Mouse (Mus musculus): ENCODE measurements at regions not wholly inside any gene's neighbourhood (a gene's known extent, or its start where the extent isn't known, plus 50 kb on each side); places are given as distances from the start of the nearest gene placed in this dataset.

DNA sequence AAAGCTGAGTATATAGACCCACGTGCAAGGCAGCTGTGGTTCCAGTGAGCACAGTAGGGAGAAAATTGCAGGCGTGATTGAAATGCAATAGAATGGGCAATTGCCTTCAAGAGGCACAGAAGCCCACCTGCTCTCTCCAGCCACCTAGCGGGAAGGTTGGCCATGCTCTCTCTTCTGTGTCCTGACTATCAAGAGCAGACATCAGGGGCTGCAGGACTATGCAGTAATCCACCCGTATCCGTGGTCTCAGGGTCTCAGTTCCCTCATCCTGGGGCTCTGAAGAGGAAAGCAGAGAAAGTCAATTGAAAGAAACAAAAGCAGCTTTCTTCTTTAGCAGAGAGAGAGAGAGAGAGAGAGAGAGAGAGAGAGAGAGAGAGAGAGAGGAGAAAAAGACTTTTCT is 112.0 kb upstream of the Arglu1 start:
- Histone ChIP-seq H3K27me3 (ENCODE audit: control insufficient read depth, insufficient read depth, low read length) (no peaks in the 10 kb centered on the region), H3K4me2 (ENCODE audit: low read depth) (no peak overlapping the region), H3K36me3 (replicated peaks; ENCODE audit: control insufficient read depth, insufficient read depth, low read depth) (no peaks in the 10 kb centered on the region), H3K9me3 (ENCODE audit: control insufficient read depth, low read length) (no peaks in the 10 kb centered on the region), H3K4me3 (ENCODE audit: insufficient read depth in 1 of 2, low read depth in 2 of 2, low read length in 2 of 2) (no peak overlapping the region), H3K4me1 (replicated peaks; ENCODE audit: control insufficient read depth in 2 of 2, insufficient read depth in 2 of 2, low read length in 1 of 2) (no peaks in the 10 kb centered on the region), H3K27ac (no peak overlapping the region), H3K9ac (replicated peaks) (no peak overlapping the region)
- 42% methylated on average over 5 of the region's 5 CpGs for WGBS (ENCODE audit: insufficient replicate concordance)
- TF ChIP-seq CTCF (IDR thresholded peaks at IDR 0.05; ENCODE audit: low read depth) (no peak), EP300 (IDR thresholded peaks at IDR 0.05; ENCODE audit: low read depth) (no peak)
- ATAC-seq (ENCODE audit: insufficient read depth): no peak
- DNase-seq (ENCODE audit: low read depth in 3 of 3, low spot score in 3 of 3): no peak

DNA sequence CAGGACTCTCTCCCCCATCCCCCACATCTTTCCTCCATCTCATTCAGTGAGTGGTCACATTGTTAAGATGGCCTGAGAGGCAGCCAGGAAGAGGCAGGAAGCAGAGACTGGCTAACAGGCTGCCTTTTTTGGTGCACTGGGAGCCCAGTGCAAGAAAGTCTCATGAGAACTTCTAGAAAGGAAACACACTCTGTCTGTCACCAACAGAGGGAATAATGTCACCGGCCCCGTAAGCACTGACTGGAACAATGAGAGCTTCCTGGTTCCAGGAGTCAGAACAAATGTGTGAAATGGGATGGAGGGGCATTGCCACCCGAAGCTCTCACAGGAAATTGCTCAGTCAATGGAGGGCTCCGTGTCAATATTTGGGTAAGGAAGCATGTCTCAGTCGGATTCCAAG is 111.3 kb upstream of the Arglu1 start:
- TF ChIP-seq EP300 (IDR thresholded peaks at IDR 0.05; ENCODE audit: low read depth): no peak
- TF ChIP-seq CTCF (IDR thresholded peaks at IDR 0.05; ENCODE audit: low read depth): no peak
- H3K9ac ChIP-seq (replicated peaks): no peak overlapping the region
- 0 out of 4 replicates have a peak, but pooled peaks cover 0 to 2% of the 10 kb centered on the region in 2 experiments for H3K4me1 ChIP-seq (replicated peaks; ENCODE audit: control insufficient read depth in 2 of 2, insufficient read depth in 2 of 2, low read length in 1 of 2)
- no peaks in the 10 kb centered on the region for H3K9me3 ChIP-seq (ENCODE audit: control insufficient read depth, low read length)
- no peak overlapping the region for H3K4me3 ChIP-seq (ENCODE audit: insufficient read depth in 1 of 2, low read depth in 2 of 2, low read length in 2 of 2)
- H3K36me3 ChIP-seq (replicated peaks; ENCODE audit: control insufficient read depth, insufficient read depth, low read depth): no peaks in the 10 kb centered on the region
- 10% methylated on average over 5 of the region's 5 CpGs for WGBS (ENCODE audit: insufficient replicate concordance)
- H3K27me3 ChIP-seq (ENCODE audit: control insufficient read depth, insufficient read depth, low read length): no peaks in the 10 kb centered on the region
- H3K27ac ChIP-seq: no peak overlapping the region
- no peak for ATAC-seq (ENCODE audit: insufficient read depth)
- DNase-seq (ENCODE audit: low read depth in 3 of 3, low spot score in 3 of 3): no peak
- no peak overlapping the region for H3K4me2 ChIP-seq (ENCODE audit: low read depth)

GRCm38 (mm10) chr8:8797521-8797920 is 107.2 kb upstream of the Arglu1 start:
- ATAC-seq (ENCODE audit: insufficient read depth) (no peak), DNase-seq (ENCODE audit: low read depth in 3 of 3, low spot score in 3 of 3) (no peak)

DNA sequence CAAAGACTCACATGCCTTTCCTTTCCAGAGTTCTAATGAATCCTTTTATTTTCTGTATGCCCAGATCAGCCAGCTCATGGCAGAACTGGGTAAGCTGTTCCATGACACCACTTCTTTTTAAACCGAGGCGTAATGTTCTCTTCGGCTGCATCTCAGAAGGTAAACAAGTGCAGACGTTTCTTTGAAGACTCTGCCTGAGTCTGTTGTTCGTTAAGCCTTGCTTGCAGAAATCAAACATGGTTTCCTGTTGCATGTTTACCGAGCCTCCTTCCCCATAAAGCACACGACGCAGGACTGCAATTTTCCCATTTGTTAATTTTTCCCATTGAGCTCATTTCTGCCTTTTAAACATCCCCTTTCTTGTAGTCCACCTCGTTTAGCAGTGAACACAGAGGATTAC is 106.6 kb upstream of the Arglu1 start:
- ATAC-seq (ENCODE audit: insufficient read depth) (no peak), DNase-seq (ENCODE audit: low read depth in 3 of 3, low spot score in 3 of 3) (no peak)
- Histone ChIP-seq H3K9me3 (ENCODE audit: control insufficient read depth, low read length) (no peaks in the 10 kb centered on the region), H3K9ac (replicated peaks) (no peak overlapping the region), H3K27me3 (ENCODE audit: control insufficient read depth, insufficient read depth, low read length) (no peaks in the 10 kb centered on the region), H3K4me2 (ENCODE audit: low read depth) (no peak overlapping the region), H3K4me3 (ENCODE audit: insufficient read depth in 1 of 2, low read depth in 2 of 2, low read length in 2 of 2) (no peak overlapping the region), H3K27ac (no peak overlapping the region), H3K4me1 (replicated peaks; ENCODE audit: control insufficient read depth in 2 of 2, insufficient read depth in 2 of 2, low read length in 1 of 2) (0 out of 4 replicates have a peak, but pooled peaks cover 0 to 2% of the 10 kb centered on the region in 2 experiments), H3K36me3 (replicated peaks; ENCODE audit: control insufficient read depth, insufficient read depth, low read depth) (no peaks in the 10 kb centered on the region)
- WGBS (ENCODE audit: insufficient replicate concordance): 31% methylated on average over 9 of the region's 9 CpGs
- TF ChIP-seq CTCF (IDR thresholded peaks at IDR 0.05; ENCODE audit: low read depth) (no peak), EP300 (IDR thresholded peaks at IDR 0.05; ENCODE audit: low read depth) (no peak)

More at GRCm38 (mm10) chr8:8797521-8797920, 107.2 kb upstream of the Arglu1 start:
- 45% methylated on average over 3 of the region's 3 CpGs for WGBS (ENCODE audit: insufficient replicate concordance)
- no peaks in the 10 kb centered on the region for H3K9me3 ChIP-seq (ENCODE audit: control insufficient read depth, low read length)
- H3K4me3 ChIP-seq (ENCODE audit: insufficient read depth in 1 of 2, low read depth in 2 of 2, low read length in 2 of 2): no peak overlapping the region
- 0 out of 4 replicates have a peak, but pooled peaks cover 0 to 2% of the 10 kb centered on the region in 2 experiments for H3K4me1 ChIP-seq (replicated peaks; ENCODE audit: control insufficient read depth in 2 of 2, insufficient read depth in 2 of 2, low read length in 1 of 2)
- H3K36me3 ChIP-seq (replicated peaks; ENCODE audit: control insufficient read depth, insufficient read depth, low read depth): no peaks in the 10 kb centered on the region
- no peak overlapping the region for H3K9ac ChIP-seq (replicated peaks)
- H3K27ac ChIP-seq: no peak overlapping the region
- TF ChIP-seq CTCF (IDR thresholded peaks at IDR 0.05; ENCODE audit: low read depth) (no peak), EP300 (IDR thresholded peaks at IDR 0.05; ENCODE audit: low read depth) (no peak)
- no peaks in the 10 kb centered on the region for H3K27me3 ChIP-seq (ENCODE audit: control insufficient read depth, insufficient read depth, low read length)
- no peak overlapping the region for H3K4me2 ChIP-seq (ENCODE audit: low read depth)

DNA sequence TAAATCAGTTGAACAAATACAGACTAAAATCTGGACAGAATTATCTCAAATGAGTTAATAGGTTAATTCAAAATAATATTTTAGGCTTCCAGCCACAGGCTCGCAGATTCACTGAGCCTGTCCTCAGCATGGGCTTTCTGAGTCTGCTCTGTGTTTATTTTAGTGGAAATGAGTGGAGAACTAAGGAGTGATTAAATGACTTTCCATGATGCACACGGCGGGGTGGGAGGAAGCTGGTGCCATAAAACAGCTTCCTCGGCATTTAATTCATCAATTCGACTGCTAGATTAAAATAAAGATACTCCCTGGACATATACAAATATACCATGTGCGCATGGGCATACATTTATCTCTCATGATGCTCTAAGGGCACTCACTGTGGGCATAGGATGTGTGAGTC is 104.4 kb upstream of the Arglu1 start:
- WGBS (ENCODE audit: insufficient replicate concordance): 39% methylated on average over 6 of the region's 6 CpGs
- Histone ChIP-seq H3K4me1 (replicated peaks; ENCODE audit: control insufficient read depth in 2 of 2, insufficient read depth in 2 of 2, low read length in 1 of 2) (0 out of 4 replicates have a peak, but pooled peaks cover 0 to 2% of the 10 kb centered on the region in 2 experiments), H3K9me3 (ENCODE audit: control insufficient read depth, low read length) (no peaks in the 10 kb centered on the region), H3K36me3 (replicated peaks; ENCODE audit: control insufficient read depth, insufficient read depth, low read depth) (no peaks in the 10 kb centered on the region), H3K4me2 (ENCODE audit: low read depth) (no peak overlapping the region), H3K27ac (no peak overlapping the region), H3K27me3 (ENCODE audit: control insufficient read depth, insufficient read depth, low read length) (no peaks in the 10 kb centered on the region), H3K9ac (replicated peaks) (no peak overlapping the region), H3K4me3 (ENCODE audit: insufficient read depth in 1 of 2, low read depth in 2 of 2, low read length in 2 of 2) (no peak overlapping the region)
- ATAC-seq (ENCODE audit: insufficient read depth): no peak
- DNase-seq (ENCODE audit: low read depth in 3 of 3, low spot score in 3 of 3): no peak
- TF ChIP-seq EP300 (IDR thresholded peaks at IDR 0.05; ENCODE audit: low read depth) (no peak), CTCF (IDR thresholded peaks at IDR 0.05; ENCODE audit: low read depth) (no peak)
